Mouse (Mus musculus): ENCODE results near the gene Marf1.

GRCm38 (mm10) chr16:14163731-14164130 is 580 bp upstream of the Marf1 start:
- TF ChIP-seq CTCF (IDR thresholded peaks at IDR 0.05; ENCODE audit: low read depth) (no peak), EP300 (optimal IDR thresholded peaks at IDR 0.05) (no peak)
